Mouse (Mus musculus) gastrocnemius, adult 18-20 months (tissue): Measurements from ENCODE around the gene Lama2. TPM values are rescaled to one million over a fixed set of nuclear protein-coding genes. Genes with fewer than 3 reads are reported as not detected.

Experiments used
- DNase-seq: peaks from one replicate; pipeline ENCODE4 v3.0.0; 2021; ENCODE audit warnings: low spot score
- long read RNA-seq, 2 experiments: library from polyadenylated mRNA; stranded (forward); transcript quantifications; one replicate each; pipeline ENCODE4 v2.0.0; 2021
- total RNA-seq, 2 experiments: library from RNA; stranded (reverse); gene quantifications; 2 replicates each; pipeline ENCODE4 v1.2.3; 2021

The Lama2 gene
- total RNA-seq = 10 to 100 TPM; 34.9 to 43.3 TPM
- long read RNA-seq, experiment 1, partial matches to known transcripts = 1 of 6 reads
- long read RNA-seq, experiment 1, other reads (novel, unspliced or antisense) = 5 of 6 reads
- long read RNA-seq, experiment 2, partial matches to known transcripts = 2 of 3 reads
- long read RNA-seq, experiment 2, other reads (novel, unspliced or antisense) = 1 of 3 reads

DNA sequence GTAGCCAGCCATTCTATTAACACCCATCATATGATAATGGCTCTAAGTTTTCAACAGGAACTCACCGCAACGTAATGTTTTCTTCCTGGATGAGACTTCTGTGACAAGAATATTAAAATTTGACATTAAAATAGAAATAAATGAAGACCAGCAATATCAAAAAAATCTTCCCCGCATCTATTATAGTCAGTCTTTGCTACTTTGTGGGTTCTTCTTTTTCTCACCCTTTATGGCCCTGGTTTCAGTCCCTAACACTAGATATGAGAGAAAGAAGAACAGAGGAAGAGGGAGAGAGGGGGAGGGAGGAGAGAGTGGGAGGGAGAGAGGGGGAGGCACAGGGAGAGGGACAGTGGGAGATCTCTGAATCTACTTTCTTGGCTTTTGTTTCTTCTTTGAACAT lies at the start of gene Lama2:
Lama2 (minus strand) TSS at position 101 of the 400 bp plus-strand sequence.
- no peak for DNase-seq

- DNase-seq = no peak
Observed at GRCm38 (mm10) chr10:27664391-27664790, 44.8 kb upstream of the Lama2 start.

- DNase-seq = no peak
Observed at GRCm38 (mm10) chr10:27663396-27663795, 43.8 kb upstream of the Lama2 start.

- peak; percentile 48 for DNase-seq
Observed at GRCm38 (mm10) chr10:27654164-27654563, 34.6 kb upstream of the Lama2 start.

DNA sequence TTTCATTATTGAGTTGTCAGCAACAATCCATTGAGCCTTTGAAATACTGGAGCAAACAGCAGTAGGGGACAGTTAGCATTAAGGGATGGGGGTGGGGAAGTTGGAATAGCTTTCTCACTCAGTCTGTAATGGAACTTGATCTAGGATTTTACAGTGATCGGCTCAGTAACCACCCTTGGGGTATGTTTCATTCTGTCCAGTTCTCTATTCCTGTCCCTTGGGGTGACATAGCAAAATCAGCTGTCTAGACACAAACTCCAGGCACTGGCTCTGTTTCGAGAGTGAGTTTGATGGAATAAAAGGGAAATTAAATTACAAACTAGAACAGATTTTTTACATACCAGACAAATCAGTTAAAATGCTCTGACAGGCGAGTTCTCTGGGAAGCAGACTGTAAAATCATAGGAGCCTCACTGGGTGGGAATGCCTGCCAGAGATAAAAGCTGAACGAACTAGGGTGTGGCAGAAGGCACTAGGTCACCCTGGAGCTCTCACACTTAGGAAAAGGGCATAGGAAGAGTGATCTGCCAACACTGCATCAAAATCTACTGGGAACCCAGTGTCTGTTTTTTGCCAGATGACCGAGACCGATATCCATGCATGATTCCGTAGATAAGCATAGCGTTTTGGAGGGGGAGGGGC lies 33.3 kb upstream of the Lama2 start:
- peak; percentile 59 for DNase-seq

DNA sequence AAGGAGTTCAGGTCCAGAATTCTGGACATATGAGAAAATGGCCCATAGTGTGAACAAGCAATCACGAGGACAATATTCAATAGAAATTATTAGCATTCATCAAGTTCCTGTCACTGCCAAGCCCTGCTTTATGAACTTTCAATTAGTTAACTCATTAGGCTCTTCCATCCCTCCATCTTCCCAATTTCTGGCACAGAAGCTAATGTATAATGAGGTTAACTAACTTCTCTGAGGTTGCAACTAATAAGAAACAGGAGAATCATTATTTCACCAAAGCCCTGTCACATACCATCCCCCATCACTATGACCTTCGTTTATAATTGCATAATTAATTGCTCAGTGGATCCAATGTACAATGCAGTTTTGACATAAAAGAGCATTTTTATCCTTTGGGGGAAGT lies 16.2 kb upstream of the Lama2 start:
- no peak for DNase-seq

DNA sequence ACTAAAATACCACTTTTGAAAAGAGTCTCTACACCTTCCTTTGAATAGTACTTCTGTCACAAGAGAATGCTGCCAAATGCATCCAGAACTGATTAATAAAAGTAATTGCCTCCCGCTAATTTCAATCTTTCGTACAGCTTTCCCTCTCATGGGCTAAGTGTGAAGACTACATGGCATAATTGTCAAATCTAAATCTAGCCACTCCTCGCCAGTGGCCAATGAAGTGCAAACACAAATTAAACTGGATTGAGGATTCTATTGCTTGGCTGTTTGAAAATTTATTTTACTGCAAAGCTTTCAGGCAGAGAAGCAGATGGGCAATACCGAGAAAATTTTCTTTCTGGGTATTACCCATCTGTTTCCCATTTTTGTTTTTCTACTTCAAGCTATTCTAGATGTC lies 11.4 kb upstream of the Lama2 start:
- no peak for DNase-seq

DNA sequence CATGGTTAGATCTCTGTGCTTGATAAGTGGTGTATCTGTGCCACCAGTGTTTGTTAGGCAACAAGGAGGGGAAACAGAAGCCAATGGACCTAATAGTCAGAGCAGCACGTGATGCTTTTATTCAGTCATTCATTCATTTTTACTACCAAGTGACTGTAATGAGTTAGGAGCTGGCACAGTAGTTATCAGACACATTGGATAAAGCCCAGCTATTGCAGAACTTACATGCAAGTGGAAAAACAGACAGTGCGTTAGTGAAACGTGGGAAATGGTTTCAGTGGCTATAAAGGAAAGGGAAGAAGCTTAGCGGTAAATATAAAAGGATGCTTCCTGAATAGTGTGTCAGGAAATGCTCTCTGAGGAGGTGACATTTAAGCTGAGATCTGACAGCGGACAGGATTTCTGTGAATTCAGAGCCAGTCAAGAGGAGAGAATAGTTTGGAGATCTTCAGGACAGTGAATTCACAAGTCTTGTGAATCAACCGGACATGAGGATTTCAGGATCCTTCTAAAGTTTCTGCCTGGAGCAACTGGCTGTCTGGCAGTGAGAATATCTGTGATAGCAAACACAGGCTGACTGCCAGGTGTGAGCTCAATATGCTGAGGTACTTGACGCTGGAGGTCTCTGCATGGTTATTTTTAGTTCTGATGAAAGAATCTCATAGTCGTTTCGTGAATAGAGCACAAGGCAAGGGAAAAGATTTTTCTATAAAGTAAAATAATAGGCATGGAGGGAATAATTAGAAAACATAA lies 2.3 kb upstream of the Lama2 start:
- DNase-seq = peak; percentile 75

GRCm38 (mm10) chr10:27617522-27618020 lies 2.0 kb downstream of the Lama2 start:
- DNase-seq = peak; percentile 54

DNA sequence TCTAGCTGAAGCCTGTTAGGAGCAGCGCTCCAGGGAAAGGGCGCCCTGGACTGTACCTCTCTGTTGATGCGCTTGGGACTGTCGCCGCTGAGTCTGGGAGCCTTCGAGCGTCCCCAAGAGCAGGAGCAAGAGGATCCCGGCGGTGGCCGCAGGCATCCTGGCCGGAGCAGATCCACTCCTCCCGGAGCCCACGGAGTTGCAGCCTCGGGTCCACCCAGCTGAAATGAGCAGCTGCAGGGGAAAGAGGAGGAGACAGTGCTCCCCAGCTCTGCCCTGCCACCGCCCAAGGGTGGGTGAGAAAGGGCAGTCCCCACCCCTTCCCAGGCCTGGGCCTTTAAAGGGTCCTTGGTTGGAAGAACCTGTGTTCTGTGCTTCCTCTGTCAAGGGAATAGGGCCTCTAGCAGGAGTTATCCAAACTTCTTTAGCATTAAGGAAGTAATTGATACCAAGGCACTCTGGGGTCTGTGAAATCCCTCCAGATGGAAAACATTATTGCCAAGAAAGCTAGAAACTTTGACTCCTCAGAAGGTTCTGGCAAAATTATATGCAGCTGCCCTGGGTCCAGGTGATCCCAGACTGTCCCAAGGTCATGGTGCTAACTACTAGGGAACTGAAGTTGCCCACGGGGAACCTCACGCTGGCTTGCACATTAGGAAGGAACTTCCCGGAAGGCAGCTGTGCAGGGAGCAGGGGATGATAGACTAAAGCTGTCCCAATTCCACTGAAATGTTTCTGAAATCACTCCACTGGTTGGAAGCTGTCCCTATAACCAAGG lies 2.7 kb downstream of the Lama2 start:
- DNase-seq = peak; percentile 63

- DNase-seq = no peak
Observed at GRCm38 (mm10) chr10:27595675-27596074, 23.9 kb downstream of the Lama2 start.

DNA sequence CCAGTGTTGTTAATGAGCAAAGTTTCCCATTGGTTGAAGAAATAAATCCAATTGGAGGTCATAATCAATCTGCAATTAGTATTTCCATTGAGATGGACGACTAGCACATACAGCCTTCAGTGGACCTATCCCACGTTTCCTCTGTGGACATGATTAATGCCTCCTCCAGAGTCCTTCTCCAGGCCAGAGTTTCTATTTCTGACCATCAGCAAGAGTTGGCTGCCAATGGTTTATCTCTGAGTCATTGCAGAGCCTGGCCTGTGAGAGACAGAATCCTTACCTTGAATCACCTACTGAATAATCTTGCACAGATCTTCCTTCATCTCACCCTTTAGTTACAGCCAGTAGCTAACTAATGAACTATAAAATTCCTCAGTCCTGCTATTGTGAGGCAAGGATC lies 86.3 kb downstream of the Lama2 start:
- peak; percentile 14 for DNase-seq

- DNase-seq = no peak
Observed at GRCm38 (mm10) chr10:27508847-27509459, 110.6 kb downstream of the Lama2 start.

DNA sequence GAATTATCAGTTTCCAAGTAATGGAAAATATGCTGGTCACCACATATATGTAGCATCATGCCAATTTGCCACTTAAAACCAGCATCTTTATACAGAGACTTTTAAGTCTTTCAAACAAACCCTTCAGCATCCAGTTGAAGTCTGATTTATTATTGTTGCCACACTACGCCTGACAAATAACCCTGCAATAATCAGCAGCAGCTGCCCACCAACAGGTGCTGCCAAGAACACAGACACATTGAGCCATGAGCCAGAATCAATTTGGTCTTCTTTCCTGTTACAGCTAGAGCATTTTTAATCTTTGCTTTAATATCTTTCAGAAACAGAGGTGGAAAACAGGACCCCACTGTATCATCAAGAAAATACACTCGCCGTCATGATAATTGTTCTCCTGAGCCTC lies 118.7 kb downstream of the Lama2 start:
- DNase-seq = no peak

- peak; percentile 36 for DNase-seq
Observed at GRCm38 (mm10) chr10:27488452-27488851, 131.1 kb downstream of the Lama2 start.

DNA sequence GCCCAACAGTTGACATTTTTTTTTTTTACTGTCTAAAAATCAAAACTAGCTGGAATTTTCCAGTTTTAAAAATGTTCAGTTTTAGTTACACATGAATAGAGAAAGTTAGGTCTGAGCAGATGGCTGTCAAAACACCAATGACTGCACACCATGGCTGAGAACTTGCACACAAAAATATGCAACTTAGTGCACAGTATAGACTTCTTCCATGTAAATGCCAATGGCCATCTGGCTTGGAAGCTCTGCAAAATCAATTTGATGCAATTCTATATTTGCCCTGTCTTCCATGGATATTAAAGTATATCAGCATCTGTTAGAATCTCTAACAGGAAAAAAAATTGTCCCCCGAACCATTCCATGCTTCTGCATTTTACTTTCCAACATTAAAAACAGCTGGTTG lies 135.5 kb downstream of the Lama2 start:
- DNase-seq = no peak

DNA sequence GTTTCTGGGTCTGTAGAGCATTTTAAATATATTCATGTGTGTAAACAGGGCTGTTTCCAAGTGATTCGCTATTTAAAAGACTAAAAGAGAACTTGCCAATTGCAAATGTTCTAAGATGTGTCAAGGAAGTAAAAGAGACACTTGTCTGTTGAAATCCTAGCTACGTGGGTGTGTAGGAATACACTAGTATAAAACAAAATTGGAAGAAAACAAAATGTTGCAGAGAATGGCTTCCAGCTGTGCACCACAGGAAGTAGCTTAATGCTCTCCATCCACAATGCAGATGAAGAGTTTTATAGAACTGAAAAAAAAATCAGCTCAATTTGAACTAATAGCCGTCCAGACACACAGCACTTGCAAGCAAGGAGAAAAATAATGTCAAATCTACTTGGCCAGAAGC lies 144.0 kb downstream of the Lama2 start:
- DNase-seq = peak; percentile 10

- DNase-seq = no peak
Observed at GRCm38 (mm10) chr10:27468274-27468673, 151.3 kb downstream of the Lama2 start.

- no peak for DNase-seq
Observed at GRCm38 (mm10) chr10:27413583-27414465, 205.7 kb downstream of the Lama2 start.

- no peak for DNase-seq
Observed at GRCm38 (mm10) chr10:27390753-27391152, 228.8 kb downstream of the Lama2 start.
